Mouse (Mus musculus) MN1 (cell line): Measurements from ENCODE around the gene Lhx3.
A peak's percentile ranks its signal among the peaks of the same experiment; 100 is the strongest.

Experiments
- DNase-seq: peaks from one replicate; pipeline ENCODE4 v3.0.0-alpha.2; 2016; ENCODE audit warnings: low spot score

The Lhx3 gene

DNA sequence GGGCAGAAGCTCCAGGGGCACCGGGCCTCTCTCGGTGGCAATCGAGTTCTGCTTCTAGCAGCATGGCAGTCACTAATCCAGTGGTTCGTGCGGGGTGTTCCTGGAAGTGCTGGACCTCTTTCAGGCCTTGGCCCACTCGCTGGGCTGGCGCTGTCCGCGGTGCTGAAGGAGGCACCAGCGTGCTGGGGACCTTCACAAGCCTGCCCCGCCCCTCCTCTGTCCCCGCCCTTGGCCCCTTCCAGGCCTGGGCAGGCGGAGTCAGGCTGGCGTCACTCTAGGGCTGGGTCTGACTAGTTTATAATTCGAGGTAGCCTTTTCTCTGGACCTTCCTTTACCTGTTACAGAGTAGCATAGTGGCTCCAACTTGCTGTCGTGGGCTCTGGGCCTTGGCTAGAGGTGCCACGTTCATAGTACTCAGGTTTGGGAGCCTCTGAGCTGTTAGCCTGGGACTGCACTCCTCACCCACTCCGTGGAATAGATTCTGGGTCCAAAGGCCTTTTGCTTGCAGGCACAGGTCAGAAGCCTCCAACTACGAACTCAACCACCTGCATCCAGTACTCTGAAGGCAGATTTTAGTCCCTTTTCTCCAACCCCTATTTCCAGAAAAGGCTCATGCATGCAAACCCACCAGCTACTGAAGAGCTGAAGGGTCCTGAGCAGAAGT, at the start of gene Lhx3:
Gene Lhx3, minus strand, starts transcription at position 164 of the 664 bp plus-strand sequence.
- DNase-seq, result no peak

DNA sequence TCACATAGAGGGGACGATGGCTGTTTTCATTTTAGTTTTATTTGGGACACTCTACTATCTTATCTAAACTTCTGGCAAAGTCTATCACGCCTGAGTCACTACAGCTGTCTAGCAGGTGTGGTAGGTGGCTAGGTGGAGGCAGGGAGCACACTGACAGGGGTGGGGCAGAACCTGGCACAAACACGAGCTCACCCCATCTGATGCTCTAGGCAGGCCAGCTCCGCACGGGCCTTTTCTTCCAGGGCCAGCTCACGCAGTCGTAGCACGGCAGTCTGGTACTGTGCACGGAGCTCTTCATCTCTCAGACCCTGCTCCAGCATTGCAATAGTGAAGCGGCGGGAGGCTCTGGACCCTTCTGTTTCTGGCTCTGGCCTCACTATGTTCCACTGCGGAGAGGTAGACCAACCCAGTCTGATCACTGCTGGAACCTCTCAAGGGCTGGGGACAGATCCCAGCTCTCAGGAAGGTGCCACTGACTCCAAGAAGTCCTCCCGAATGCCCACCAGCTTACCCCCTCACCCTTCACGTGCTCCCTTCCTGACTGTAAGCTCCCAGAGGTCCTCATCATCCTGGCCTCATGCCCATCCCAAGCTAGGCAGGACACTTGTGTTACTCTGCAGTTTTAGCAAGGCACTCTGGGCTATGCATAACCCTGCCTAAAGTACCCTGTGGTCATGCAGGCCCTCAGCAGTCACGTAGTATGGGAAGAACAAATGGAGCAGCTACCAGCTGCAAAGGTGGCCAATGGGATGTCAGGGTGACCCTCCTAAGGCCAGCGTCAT, 49.4 kb upstream of the Lhx3 start:
- DNase-seq, result no peak

DNA sequence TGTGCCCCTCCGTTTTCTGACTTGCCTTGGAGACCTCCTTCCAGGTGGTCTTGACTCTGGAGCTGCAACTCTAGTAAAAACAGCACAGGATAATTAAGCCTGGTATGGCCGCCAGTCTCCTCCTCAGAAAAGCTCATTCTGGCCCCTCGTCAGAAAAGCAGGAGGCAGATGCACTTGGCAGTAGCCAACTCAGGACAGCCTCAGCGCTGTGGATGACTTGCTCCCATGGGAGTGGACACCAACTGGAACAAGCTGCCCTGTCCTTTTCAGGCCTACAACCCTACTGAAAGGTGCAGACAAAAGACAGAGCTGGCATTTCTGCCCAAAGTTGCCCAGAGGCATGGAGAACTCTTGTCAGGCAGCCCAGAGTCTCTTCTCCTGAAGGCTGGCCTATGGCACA, 46.7 kb upstream of the Lhx3 start:
- no peak for DNase-seq

DNA sequence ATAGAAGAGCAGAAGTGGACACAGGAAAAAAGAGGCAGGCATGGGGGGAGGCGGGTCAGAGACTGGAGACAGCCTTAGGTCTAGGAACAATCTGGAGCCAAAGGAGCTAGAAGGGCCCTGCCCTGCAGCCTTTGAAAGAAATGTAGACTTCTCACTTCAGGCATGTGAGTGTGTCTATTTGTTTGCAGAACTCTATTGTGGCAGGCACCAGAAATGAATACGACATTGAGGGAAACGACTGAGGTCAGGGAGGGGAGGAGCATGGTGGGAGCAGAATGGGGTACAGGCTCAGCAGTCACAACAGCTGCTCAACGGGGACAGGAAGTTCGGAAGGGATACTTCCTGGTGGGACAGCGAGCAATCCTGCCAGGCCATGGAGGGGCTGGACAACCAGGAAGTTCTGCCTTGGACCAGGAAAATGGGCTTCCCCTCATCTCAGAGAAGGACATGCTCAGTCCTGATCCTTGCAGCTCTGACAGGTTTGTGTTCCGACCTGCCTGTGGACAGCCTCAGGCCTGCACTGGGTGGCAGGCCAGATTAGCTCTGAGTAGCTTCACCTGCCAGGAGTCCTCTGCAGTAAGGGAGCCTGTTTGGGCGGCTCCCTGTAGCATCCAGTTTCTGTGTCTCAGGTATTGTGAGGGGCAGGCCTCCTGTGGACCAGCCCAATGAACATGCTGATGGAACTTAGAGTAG, 44.6 kb upstream of the Lhx3 start:
- no peak for DNase-seq

DNA sequence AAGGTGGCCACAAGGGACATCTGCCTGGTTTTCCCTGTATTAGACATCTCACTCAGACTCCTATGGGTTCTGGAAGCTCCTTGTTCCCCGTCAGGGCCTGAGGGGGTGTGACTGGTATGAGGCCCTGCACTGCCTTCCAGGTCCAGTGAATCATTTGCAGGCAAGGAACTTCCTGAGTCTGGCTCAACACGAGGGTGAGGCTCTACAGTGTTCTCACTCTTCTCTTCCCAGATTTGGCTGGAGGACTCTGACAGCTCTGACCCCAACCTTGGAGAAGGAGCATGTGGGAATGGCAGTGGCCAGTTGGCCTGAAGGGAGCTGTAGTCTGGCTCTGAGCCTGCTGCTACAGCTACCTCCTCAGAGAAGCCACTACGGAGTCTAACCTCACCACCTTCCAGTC, 39.4 kb upstream of the Lhx3 start:
- DNase-seq, result no peak

DNA sequence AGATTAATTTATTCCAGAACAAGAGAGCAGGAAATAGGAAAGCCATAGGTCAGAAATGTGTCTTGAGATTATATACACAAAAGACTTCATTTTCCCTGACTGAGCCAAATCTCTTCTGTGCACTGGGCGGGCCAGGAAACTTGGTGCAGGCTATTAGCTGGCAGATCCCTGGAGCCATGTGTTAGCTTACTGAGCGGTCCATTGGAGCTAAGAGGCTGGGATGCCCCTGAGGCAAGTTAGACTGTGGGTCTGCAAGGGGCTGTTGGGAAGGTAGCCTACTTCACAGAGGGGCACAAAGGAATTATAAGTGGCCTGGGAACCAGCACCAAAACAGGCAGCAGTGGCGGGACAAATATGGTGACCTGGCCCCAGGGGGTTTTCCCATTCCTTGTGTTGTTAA, 32.8 kb upstream of the Lhx3 start:
- DNase-seq, result no peak

DNA sequence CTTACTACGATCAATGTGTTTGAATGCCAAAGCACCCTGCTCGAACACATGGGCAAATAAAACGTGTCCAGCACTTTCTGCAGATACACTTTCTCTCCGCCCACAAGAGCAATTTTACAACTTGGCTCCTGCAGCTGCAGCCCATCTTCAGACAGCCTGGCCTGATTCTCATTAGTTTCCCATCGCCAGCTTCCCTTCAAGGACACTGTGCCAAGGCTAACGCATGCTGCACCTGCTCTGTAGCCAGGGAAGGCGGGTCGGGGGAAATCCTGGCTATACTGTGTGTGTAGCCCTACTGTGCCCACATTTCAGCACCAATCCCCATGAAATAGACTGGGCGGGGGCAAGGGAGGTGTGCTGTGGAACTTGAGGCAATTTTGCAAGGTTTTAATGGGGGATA, 32.2 kb upstream of the Lhx3 start:
- DNase-seq, result peak; percentile 54

DNA sequence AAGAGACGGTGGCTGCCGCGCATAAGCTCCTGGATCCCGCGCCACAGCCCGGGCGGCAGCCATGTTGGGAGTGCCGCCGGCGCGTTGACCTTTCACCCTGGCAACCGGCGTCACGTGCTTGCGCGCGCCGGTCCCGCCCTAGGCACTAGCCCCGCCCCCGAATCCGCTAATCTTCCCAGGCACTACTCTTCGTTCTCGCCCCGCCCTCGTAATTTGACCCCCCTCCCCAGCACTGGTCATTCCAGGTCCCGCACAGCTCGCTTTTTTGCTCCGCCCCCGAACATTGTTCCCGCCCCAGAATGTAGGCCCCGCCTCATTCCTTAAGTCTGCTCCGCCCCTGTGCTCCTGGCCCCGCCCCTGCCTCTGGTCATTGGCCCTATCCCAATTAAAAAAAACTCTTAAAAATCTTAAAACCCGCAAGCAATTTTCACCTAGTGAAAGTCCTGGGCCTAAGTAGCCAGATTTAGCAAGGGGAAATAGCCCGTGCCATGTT, 29.2 kb upstream of the Lhx3 start, which contains the start of gene Qsox2:
Gene Qsox2, minus strand, starts transcription at position 236 of the 493 bp plus-strand sequence.
- peak; percentile 88 for DNase-seq

DNA sequence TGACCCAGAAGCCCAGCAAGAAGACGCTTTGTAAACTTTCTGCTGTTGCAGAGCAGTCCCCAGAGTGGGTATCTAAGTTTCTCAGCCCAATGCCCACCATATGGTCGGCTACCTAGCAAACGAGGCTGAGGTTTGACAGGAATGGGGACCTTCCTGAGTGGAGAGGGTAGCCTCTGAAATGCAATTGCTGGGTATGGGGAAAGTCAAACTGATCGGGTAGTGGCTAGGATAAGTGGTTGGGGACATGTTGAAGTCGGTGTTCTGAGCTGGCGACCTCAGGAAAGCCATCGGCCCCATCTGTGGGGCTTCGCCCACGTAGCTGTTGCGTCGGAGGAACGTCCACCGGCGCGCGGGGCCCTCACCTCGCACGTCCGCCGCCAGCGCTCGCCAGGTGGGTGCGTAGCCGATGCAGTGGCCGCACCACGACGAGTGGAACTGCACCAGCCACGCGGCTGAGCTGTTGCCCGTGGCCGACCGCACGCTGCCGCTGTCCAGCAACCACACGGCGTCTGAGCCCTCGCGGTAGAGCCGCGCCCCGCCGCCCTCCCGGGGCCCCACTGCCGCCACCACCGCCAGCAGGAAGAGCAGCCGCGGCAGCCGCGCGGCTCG, 28.7 kb upstream of the Lhx3 start:
- DNase-seq, result no peak

DNA sequence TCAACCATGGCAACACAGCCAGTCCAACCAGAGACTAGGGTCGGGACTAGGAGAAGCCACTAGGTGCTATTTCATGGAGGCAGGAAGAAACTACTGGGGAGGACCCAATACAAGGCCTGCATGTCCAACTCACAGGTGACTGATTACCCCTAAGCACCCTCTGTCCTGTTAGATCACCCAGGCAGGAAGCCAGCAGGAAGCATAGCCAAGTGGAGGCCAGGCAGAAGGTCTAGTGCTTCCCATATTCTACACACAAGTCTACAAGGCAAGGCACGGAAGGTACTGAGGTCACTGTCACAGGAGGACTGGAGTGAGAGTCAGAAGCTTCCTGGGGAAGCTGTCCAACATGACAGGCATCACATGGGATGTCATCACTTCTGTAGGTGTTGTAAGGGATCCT, 26.7 kb upstream of the Lhx3 start:
- DNase-seq, result no peak

DNA sequence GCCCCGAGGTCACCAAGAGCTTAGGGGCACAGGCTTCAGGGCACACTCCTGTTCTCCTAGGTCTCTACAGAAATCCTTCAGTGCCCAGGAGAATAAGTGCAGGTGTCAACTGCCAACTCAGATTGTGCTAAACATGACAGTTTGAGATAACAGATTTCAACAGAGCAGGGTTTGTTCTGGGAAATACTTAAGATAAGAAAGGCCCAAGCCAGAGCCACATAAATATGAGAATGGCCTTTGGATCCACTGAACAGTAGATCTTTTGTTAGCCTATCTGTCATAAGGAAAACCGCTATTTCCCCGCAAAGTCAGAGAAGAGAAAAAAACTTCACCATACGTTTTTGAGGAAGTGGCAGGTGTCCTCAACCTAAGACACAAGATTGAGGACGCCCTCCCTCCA, 26.2 kb upstream of the Lhx3 start:
- DNase-seq, result no peak

DNA sequence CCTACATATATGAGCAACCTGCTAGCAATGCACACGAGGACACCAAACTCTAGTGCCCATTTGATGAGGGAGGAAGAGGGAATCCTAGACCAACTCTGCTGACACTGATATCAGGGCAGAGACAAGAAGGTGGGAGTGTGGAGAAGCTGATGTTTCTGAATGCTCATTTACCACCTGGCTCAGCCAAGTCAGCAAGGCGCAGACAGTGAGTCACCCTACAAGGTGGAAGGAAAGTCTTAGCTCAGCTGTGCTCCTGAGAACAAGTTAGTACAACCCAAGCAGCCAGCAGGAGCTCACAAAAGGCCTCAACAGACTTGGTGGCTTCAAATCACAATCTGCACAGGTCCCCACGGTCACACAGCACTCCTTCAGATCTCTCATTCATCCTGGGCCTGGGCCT, 23.3 kb upstream of the Lhx3 start:
- no peak for DNase-seq

DNA sequence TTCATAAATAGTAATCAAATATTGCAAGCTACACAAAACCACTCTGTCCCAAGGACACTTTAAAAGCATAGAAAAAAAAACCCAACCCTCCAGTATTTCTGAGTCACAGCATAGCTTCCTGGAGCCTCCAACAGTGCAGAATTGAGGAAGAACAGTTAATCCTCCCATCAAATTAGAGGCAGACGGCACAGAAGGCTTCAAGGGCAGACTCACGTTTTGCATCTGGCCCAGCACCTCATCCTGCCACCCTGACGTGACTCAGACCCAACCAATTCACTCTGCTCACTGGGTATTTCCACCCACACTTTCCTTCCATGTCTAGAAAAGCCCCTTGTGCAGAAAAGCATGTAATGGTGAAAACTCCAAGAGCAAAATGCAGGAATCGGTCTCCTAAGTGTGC, 22.2 kb upstream of the Lhx3 start:
- DNase-seq, result peak; percentile 29

DNA sequence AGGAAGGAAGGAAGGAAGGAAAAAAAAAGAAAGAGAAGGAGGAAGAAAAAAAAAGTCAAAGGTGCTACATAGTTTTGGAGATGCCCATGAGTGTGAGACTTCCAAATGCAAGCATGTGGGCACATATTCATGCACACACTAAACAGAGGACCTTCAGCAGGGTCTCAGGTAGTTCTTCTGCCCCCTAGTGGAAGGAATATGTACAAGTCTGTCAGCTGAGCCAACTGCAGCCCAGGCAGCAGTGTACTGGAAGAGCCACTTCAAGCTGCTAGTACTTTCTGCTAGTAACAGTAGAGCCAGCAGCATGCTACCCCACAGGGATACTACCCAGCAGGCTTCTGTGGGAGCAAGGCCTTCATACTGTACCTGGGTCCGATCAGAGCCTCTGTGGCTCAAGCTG, 19.7 kb upstream of the Lhx3 start:
- peak; percentile 79 for DNase-seq

DNA sequence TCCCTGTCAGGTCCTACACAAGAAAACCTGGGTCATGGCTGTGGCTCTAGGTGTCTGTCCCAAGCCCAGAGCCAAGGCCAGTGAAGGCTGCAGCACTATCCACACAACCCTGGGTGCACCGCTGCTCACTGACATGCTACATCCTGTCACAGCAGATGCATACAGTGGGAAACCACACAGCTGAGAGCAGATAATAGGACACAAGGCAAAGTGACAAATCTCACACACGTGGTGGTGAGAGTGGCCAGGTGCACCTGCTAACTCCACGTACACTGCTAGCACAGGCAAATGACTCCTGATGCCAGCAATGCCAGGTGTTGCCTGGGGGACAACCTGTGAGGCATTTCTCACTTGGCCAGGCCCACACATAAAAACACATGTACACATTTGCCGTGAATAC, 17.2 kb upstream of the Lhx3 start:
- DNase-seq, result no peak

DNA sequence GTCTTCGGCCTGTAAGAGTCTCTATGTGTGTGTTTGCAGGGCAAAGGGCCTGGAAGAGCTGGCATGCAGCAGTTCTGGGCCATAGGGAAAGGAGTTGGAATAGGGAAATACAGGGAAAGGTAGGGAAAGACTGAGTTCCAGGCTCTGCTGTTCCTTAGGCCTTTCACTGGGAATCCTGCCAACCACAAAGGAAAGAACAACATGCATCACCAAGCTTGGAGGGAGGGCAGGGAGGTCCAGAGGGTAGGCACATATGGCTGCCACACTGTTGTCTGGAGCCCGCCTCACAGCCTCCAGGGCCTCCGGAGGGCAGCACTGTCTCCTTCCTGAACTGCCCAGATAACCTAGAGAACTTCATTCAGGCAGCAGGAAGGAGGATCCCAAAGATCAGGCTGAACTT, 15.9 kb upstream of the Lhx3 start:
- DNase-seq, result no peak

DNA sequence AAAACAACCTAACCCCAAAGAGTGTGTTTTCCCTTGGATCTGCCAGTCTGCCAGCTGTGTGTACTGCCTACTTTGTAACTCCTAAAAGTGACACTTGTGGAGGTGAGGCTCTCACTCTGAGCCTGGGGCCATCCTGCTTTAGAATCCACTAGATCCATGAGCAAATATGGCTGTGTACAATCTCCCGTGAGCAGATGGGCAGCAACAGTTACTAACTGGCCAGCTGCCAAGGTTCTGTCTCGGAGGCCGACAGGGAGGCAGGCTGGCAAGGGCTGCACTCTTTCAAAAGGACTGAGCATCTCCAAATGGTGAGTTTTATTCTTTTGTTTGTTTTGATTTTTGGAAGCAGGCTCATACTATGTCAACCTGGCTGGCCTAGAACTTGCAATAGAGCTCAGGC, 6.4 kb upstream of the Lhx3 start:
- DNase-seq, result peak; percentile 73

DNA sequence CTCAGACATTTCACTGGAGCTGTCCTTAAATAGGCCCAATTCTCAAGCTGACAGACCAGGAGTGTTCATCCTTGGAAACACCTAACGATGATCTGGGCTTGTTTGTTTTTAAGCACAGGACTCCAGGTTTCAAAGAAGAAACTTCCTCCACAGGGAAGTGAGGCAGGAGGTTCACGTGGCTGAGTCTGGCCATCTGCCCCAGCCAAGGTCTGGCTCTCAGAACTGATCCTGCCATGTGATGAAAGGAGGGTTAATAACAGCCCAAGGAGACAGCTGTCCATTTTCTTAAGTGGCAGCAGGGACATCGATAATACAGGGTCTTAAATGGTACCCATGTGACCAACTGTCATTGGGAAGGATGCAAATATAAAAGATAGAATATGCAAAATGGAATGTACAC, 1.5 kb upstream of the Lhx3 start:
- no peak for DNase-seq

DNA sequence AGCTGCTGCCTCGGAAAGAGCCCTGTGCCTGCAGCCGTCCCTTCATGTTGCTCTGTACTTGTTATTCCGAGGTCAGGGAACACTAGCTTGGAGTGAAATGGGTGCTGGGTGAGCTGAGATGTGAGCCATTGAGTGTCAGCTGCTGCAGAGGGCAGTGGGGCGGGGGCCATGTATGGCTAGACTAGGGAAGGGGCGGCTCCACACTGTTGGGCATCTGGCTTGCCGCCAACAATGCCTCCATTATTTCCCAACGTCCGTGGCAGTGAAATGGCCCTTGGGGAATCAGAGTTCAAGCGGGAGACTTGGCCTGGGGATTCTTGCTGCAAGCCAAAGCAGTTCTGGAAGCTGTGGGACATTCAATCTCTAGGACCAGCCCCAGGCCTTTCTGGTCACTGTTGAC, 530 bp downstream of the Lhx3 start:
- peak; percentile 33 for DNase-seq

DNA sequence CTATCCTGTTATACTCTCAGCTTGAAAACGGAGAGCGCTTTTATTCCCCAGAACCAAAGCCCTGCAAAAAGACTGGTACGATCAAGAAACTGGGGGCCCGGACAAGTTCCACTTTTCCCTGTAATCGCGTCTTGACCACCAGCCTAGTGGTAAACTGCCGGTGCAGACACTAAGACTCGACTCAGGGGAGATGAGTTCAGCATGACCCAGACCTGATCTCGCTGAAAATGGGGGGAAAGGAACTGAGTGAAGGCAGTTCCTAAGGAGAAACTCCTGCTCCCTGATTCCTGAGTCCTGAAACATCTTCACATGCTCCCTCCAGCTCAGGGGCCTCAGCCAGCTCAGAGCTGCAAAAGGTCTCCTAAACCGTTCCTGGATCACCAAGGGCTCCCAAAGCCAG, 2.3 kb downstream of the Lhx3 start:
- DNase-seq, result no peak

DNA sequence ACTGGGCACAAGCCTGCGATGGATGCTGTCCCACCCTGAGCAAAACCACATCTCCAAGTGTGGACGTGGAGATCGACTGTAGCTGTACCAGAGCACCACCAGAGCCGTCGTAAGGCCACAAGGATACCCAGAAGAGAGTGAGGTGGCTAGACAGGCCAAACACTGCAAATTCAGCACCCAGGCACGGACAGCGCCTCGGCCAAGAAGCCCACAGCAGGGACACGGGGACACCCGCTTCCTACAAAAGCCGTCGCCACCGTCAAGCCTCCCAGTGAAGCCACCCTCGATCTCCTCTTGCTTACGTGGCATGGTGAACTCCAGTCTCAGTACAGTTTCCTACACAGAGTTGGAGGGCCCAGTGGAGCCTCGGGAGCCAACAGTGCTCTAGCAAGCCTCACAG, 3.0 kb downstream of the Lhx3 start:
- no peak for DNase-seq

DNA sequence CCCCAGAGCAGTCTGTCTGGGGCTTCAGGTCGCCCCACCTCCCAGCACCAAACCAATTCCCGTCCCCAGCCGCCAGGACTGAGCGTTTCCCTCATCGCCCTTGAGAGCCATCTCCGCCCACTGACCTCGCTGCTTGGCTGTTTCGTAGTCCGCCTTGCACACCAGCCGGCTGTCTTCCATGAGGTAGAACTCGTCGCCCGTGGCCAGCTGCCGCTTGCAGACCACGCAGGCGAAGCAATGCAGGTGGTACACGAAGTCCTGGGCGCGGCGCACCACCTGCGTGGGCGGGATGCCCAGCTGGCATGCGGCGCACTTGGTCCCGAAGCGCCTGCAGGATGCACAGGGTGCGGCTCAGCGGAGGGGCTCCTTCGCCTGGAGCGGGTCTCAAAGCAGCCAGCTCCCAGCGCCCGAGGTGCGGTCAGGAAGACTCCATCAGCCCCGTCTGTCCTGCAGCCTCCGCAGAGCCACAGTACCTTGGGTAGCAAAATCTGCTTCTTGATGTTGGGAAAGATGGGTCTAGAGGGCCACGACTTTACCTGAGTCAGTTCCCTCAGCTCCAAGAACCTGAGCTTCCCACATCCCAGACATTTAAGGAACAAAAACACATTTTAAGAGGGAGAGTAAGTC, 5.1 kb downstream of the Lhx3 start:
- no peak for DNase-seq
